Mouse (Mus musculus) spleen, postnatal 10 days (tissue): ENCODE results near the gene Rybp.

Experiments used
- DNase-seq, 2 experiments: peaks; one replicate each; pipeline ENCODE4 v3.0.0; 2021 to 2022; ENCODE audit warnings: low spot score in 2 of 2

The Rybp gene

GRCm38 (mm10) chr6:100219971-100220370 lies 67.3 kb downstream of the Rybp start:
- no peak for DNase-seq

GRCm38 (mm10) chr6:100218541-100219341 lies 68.5 kb downstream of the Rybp start:
- DNase-seq, result no peak

- no peak for DNase-seq
Measured at GRCm38 (mm10) chr6:100217507-100217906, 69.8 kb downstream of the Rybp start.

GRCm38 (mm10) chr6:100216945-100217344 lies 70.3 kb downstream of the Rybp start:
- DNase-seq, result no peak

- no peak for DNase-seq
Measured at GRCm38 (mm10) chr6:100215809-100216208, 71.5 kb downstream of the Rybp start.

GRCm38 (mm10) chr6:100214132-100214913 lies 73.0 kb downstream of the Rybp start:
- DNase-seq, result no peak

- DNase-seq, result no peak
Measured at GRCm38 (mm10) chr6:100213596-100213995, 73.7 kb downstream of the Rybp start.

- no peak for DNase-seq
Measured at GRCm38 (mm10) chr6:100212820-100213219, 74.5 kb downstream of the Rybp start.

GRCm38 (mm10) chr6:100211646-100212045 lies 75.6 kb downstream of the Rybp start:
- DNase-seq, result no peak

GRCm38 (mm10) chr6:100210517-100210916 lies 76.8 kb downstream of the Rybp start:
- no peak for DNase-seq

GRCm38 (mm10) chr6:100206741-100207275 lies 80.5 kb downstream of the Rybp start:
- DNase-seq, result no peak

GRCm38 (mm10) chr6:100206261-100206660 lies 81.0 kb downstream of the Rybp start:
- no peak for DNase-seq

- DNase-seq, result no peak
Measured at GRCm38 (mm10) chr6:100204436-100204835, 82.8 kb downstream of the Rybp start.

- DNase-seq, result no peak
Measured at GRCm38 (mm10) chr6:100203492-100203891, 83.8 kb downstream of the Rybp start.

GRCm38 (mm10) chr6:100202091-100202490 lies 85.2 kb downstream of the Rybp start:
- no peak for DNase-seq

- no peak for DNase-seq
Measured at GRCm38 (mm10) chr6:100197102-100197501, 90.2 kb downstream of the Rybp start.

GRCm38 (mm10) chr6:100195870-100196409 lies 91.3 kb downstream of the Rybp start:
- no peak for DNase-seq

GRCm38 (mm10) chr6:100195091-100195490 lies 92.2 kb downstream of the Rybp start:
- no peak for DNase-seq

- no peak for DNase-seq
Measured at GRCm38 (mm10) chr6:100193760-100194159, 93.5 kb downstream of the Rybp start.

- no peak for DNase-seq
Measured at GRCm38 (mm10) chr6:100192691-100193229, 94.5 kb downstream of the Rybp start.

- DNase-seq, result no peak
Measured at GRCm38 (mm10) chr6:100190803-100191559, 96.3 kb downstream of the Rybp start.
